Mouse (Mus musculus) layer of hippocampus, adult 9-10 months (tissue): ENCODE measurements around the gene Olfr524.

Experiments
- DNase-seq: peaks from one replicate; pipeline ENCODE4 v3.0.0; 2022; ENCODE audit warnings: low spot score

Gene Olfr524

GRCm38 (mm10) chr7:140205864-140206263, at the start of gene Olfr524:
Olfr524 (minus strand) TSS chr7:140205964.
- no peak for DNase-seq

DNA sequence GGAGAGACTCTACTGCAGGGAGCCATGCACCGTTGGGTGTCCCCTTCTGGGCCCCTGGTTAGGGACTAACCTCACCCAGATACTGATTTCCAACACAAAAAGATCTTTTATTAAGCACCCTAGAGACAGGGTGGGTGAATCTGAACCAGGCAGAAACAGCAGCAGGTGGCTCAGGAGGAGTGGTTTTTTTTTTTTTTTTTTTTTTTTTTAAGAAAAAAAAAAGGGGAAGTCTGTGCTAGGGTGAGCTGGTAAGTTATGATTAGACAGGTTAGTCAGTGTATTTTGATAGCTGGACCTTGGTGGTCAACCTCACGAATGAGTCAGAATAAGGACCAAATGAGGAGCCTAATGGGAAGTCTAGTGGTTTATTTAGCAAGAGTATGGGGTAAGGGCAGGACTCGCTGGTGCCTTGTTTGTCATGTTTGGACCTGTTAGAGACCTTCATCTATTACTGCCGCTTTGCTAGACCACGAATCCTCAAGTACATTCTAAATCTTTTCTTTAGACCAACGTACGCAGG, 48.1 kb upstream of the Olfr524 start:
- no peak for DNase-seq

- no peak for DNase-seq
These were observed 41.5 kb upstream of the Olfr524 start, which contains the start of gene 5830411N06Rik for GRCm38 (mm10) chr7:140247216-140247615. 5830411N06Rik (plus strand) TSS chr7:140247284.

DNA sequence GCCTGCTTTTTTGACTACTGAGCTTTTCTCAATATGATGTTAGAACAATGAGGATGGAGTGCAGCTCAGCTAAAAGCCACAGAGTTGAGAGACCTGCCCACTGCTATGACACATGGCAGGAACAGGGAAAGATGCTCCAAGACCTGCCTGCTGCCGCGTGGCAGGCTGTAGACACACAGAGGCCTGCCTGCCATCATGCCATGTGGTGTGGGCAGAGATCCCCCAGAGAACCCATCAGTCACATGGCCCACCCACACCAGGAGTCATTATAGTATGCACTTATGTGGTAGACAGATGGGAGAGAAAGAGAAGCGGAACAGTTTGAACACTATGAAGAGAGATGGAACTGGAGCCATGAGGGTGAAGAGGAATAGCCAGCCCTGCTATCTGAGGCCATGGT, 27.9 kb upstream of the Olfr524 start:
- DNase-seq = peak; percentile 45

DNA sequence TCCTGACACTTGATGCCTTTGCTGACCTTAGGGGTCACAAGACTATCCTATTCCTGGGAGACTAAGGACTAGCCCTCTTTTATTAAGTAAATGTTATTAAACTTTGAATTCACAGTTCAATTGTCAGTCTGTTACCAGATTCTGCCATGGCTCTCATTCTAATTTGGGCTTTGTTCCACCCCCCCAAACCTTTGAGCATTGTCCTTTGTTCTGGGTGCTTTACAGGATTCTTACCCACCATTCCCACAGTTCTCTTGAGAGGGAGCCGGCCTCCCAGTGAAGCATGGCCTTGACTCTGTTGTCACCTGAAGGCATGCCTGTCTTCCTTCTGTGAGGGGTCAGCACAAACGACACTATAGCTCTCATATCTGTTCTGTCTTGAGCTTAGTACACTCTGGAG, 25.3 kb upstream of the Olfr524 start:
- DNase-seq = no peak

DNA sequence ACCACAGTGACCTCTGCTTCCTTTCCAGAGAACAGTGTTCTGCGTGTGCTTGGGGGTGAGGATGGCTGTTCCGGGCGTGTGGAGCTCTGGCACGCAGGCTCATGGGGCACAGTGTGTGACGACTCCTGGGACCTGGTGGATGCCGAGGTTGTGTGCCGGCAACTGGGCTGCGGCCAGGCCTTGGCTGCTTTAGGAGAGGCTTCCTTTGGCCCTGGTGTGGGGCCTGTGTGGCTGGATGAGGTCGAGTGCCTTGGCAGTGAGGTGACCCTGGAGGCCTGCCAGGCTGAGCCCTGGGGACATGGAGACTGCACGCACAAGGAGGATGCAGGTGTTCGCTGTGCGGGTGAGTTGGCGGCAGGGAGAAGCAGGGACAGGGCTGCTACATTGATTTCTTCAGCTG, 22.7 kb upstream of the Olfr524 start:
- no peak for DNase-seq

- no peak for DNase-seq
These were observed 18.4 kb upstream of the Olfr524 start for GRCm38 (mm10) chr7:140224209-140224608.

DNA sequence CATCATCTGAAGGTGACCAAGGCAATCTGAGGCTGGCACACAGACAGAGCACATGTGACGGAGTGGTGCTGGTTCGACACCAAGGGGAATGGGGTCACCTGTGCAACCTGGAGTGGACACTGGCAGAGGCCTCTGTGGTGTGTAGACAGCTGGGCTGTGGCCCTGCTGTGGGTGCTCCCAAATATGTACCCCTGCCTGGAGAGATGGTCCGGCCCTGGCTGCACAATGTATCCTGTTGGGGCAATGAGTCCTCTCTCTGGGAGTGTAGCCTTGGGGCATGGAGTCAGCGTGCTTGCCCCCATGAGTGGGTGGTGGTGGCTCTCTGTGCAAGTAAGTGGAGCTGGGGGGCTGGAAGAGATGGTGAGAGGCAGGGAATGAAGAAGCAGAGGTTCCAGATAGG, 14.6 kb upstream of the Olfr524 start:
- DNase-seq = no peak

DNA sequence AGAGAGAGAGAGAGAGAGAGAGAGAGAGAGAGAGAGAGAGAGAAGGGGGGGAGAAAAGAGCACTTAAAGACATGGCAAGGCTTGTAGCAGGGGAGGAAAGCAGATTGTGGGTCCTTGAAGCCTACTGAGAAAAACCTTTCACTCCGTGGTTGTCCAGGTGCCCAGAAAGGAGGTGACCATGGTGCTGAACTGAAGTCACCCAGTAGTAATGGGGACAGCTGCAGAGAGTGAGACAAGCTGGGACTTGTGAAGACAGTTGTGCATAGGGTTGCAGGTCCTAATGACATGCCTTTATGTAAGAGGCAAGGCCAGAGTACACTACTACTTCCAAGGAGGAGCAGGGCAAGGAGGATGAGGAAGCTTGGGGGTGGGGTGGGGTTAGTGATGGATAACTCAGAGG, 13.5 kb upstream of the Olfr524 start:
- no peak for DNase-seq

DNA sequence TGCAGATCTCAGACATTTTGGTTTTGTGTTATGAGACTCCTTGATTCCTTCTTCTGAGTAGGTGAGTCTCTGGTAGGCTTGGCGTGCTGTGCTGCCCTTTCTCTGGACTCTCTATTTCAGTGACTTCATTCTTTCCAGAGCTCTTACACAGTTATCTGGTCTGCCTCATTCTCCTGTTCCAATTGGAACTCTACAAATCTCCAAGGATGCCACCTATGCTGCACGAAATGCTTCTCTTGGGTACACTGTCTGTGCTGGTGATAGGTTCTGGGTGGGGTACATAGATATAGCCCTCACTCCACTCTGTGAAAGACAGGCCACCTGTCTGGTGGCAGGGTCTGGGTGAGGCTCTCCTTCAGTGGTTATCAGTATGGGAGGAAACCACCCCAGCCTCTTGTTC, 12.2 kb upstream of the Olfr524 start, which contains the start of gene Cd163l1:
Gene Cd163l1, plus strand, starts transcription at position 301 of the 400 bp plus-strand sequence.
- DNase-seq = no peak

GRCm38 (mm10) chr7:140213841-140214240, 8.1 kb upstream of the Olfr524 start:
- no peak for DNase-seq

DNA sequence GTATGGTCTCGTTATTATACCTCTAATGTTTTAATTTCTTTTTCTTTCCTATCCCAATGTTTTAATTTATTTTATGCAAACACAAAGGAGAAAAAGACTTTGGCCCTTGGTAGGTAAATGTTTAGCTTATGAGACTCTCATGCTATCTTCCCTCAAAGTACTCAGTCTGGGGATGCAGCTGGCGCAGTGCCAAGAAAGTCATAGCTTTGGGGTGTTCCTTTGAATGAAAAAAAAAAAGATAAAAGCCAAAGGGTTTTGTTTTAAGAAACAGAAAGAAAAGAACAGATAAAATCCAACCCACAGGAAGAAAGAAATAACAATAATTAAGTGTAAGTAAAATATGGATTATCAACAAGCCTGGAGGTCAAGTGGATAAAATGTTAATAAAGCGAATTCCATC, 2.9 kb upstream of the Olfr524 start:
- no peak for DNase-seq

DNA sequence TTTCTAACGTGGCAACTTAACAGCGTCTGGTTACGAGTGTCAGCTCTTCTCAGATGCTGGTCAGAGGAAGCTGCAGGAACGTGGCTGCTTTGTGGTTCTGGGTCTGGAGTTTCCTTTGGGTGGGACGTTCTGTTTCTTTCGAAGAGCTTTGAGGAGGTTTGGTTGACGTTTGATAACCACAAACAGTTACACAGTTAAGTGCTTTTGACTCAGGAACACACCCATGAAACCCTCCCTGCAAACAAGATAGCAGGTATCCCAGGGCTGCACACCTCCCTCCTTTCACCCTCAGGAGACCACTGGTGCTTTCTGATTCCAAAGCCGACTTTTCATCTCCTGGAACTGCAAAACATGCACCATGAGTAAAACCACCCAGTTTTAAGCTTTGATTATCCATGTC, 2.4 kb upstream of the Olfr524 start:
- DNase-seq = no peak

GRCm38 (mm10) chr7:140206904-140207303, 1.1 kb upstream of the Olfr524 start:
- no peak for DNase-seq

- no peak for DNase-seq
These were observed 4.7 kb downstream of the Olfr524 start for GRCm38 (mm10) chr7:140201090-140201489.

GRCm38 (mm10) chr7:140196002-140196401, 9.8 kb downstream of the Olfr524 start:
- DNase-seq = no peak

DNA sequence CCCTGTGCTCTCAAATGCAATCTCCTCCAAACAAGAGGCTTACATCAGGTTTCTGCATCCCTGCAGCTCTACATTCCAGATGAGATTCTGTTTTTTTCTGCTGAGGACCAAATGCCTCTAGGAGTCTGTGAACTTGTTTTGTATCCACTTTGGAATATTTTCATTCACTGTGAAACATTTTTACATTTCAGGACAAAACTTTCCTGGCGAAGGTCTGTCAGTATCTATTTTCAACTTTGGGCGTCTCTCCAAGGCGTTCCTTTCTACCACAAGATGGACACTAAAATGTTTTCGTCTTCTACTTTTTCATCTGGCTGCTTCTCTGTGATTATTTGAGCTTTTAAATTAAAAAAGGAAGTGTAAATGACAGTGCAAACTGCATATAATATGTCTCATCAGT, 11.7 kb downstream of the Olfr524 start:
- DNase-seq = no peak

- DNase-seq = no peak
These were observed 12.9 kb downstream of the Olfr524 start for GRCm38 (mm10) chr7:140192851-140193250.

- DNase-seq = no peak
These were observed 13.3 kb downstream of the Olfr524 start for GRCm38 (mm10) chr7:140192445-140192844.

GRCm38 (mm10) chr7:140190435-140190834, 15.3 kb downstream of the Olfr524 start:
- no peak for DNase-seq

- peak; percentile 48 for DNase-seq
These were observed 17.1 kb downstream of the Olfr524 start for GRCm38 (mm10) chr7:140188391-140189328.

- peak; percentile 36 for DNase-seq
These were observed 17.9 kb downstream of the Olfr524 start for GRCm38 (mm10) chr7:140187721-140188390.
